Mouse (Mus musculus): ENCODE data around the gene Atp2c2. TPM values are rescaled to one million over a fixed set of nuclear protein-coding genes. Genes with fewer than 3 reads are reported as not detected.
A peak's percentile ranks its signal among the peaks of the same experiment; 100 is the strongest.

The Atp2c2 gene
- polyA plus RNA-seq, 1 experiment from 2014 or later = 0.27 TPM

GRCm38 (mm10) chr8:119806422-119807263 lies 106.8 kb downstream of the Atp2c2 start:
- no peaks in the 10 kb centered on the region for H3K27me3 ChIP-seq (ENCODE audit: control insufficient read depth, insufficient read depth, low read depth, low read length)
- 0 out of 2 replicates have a peak, but pooled peaks have one; percentile 16 for ATAC-seq (ENCODE audit: low read depth)
- H3K27ac ChIP-seq (ENCODE audit: low read length) = no peak overlapping the region
- no peak overlapping the region for H3K9ac ChIP-seq (ENCODE audit: low read depth, low read length)
- peaks cover 2% of the 10 kb centered on the region; the same call in 1 of the 2 replicates for H3K4me1 ChIP-seq (ENCODE audit: control insufficient read depth, low read depth, low read length)
- WGBS (ENCODE audit: insufficient replicate concordance) = 73% methylated on average over 14 of the region's 14 CpGs
- H3K4me2 ChIP-seq (ENCODE audit: low read depth, low read length) = no peak overlapping the region
- no peaks in the 10 kb centered on the region for H3K9me3 ChIP-seq (replicated peaks; ENCODE audit: control insufficient read depth, low read length)
- no peaks in the 10 kb centered on the region; the same call in 1 of the 2 replicates for H3K36me3 ChIP-seq (ENCODE audit: control insufficient read depth, insufficient read depth)
- no peak overlapping the region for H3K4me3 ChIP-seq (ENCODE audit: low read depth, low read length)

Other genes starting within 250 kb of the Atp2c2 start
- not detected in 2 replicates for gene Slc38a8, start 198.3 kb upstream of the Atp2c2 start, polyA plus RNA-seq (2015; fragmentation: Nextera tagmentation; extraction: Ambion mirVana)
- 27.6 and 29.6 TPM in 2 replicates for gene Mbtps1, start 141.3 kb upstream of the Atp2c2 start, polyA plus RNA-seq (2015; fragmentation: Nextera tagmentation; extraction: Ambion mirVana)
- gene Hsdl1, start 124.8 kb upstream of the Atp2c2 start, polyA plus RNA-seq (2015; fragmentation: Nextera tagmentation; extraction: Ambion mirVana) = 16.6 and 16.9 TPM in 2 replicates
- gene Dnaaf1, start 124.8 kb upstream of the Atp2c2 start, polyA plus RNA-seq (2015; fragmentation: Nextera tagmentation; extraction: Ambion mirVana) = 0.06 and 0.08 TPM in 2 replicates
- gene Taf1c, start 94.8 kb upstream of the Atp2c2 start, polyA plus RNA-seq (2015; fragmentation: Nextera tagmentation; extraction: Ambion mirVana) = 5.3 and 5.5 TPM in 2 replicates
- not detected in 2 replicates for gene Adad2, start 87.3 kb upstream of the Atp2c2 start, polyA plus RNA-seq (2015; fragmentation: Nextera tagmentation; extraction: Ambion mirVana)
- gene Kcng4, start 64.3 kb upstream of the Atp2c2 start, polyA plus RNA-seq (2015; fragmentation: Nextera tagmentation; extraction: Ambion mirVana) = not detected in 2 replicates
- 2.3 and 2.7 TPM in 2 replicates for gene Wfdc1, start 33.6 kb upstream of the Atp2c2 start, polyA plus RNA-seq (2015; fragmentation: Nextera tagmentation; extraction: Ambion mirVana)
- gene Tldc1, start 78.4 kb downstream of the Atp2c2 start, polyA plus RNA-seq (2015; fragmentation: Nextera tagmentation; extraction: Ambion mirVana) = 4.1 and 4.7 TPM in 2 replicates
- 29.9 and 38.1 TPM in 2 replicates for gene Cotl1, start 140.5 kb downstream of the Atp2c2 start, polyA plus RNA-seq (2015; fragmentation: Nextera tagmentation; extraction: Ambion mirVana)
- 4.3 and 4.4 TPM in 2 replicates for gene Klhl36, start 162.3 kb downstream of the Atp2c2 start, polyA plus RNA-seq (2015; fragmentation: Nextera tagmentation; extraction: Ambion mirVana)
- 66.7 and 75.7 TPM in 2 replicates for gene Usp10, start 210.4 kb downstream of the Atp2c2 start, polyA plus RNA-seq (2015; fragmentation: Nextera tagmentation; extraction: Ambion mirVana)
- 1.4 and 2.0 TPM in 2 replicates for gene Gm20388, start 210.8 kb downstream of the Atp2c2 start, polyA plus RNA-seq (2015; fragmentation: Nextera tagmentation; extraction: Ambion mirVana)